Mouse (Mus musculus): Measurements from ENCODE around the gene Pde10a.
"Not testable (repeated sequence)": the region's sequence is repeated elsewhere in the genome, so short reads cannot be mapped to it uniquely, and the experiment has no call there.

The Pde10a gene

GRCm38 (mm10) chr17:8648310-8648709, 123.1 kb downstream of the Pde10a start:
- peak; percentile 27 to 41 for DNase-seq

GRCm38 (mm10) chr17:8652681-8653262, 127.6 kb downstream of the Pde10a start:
- peak; percentile 39 to 60 for DNase-seq

- no peak for DNase-seq
Measured at GRCm38 (mm10) chr17:8657661-8658060, 132.5 kb downstream of the Pde10a start.

GRCm38 (mm10) chr17:8658751-8659454, 133.7 kb downstream of the Pde10a start:
- DNase-seq = no peak

GRCm38 (mm10) chr17:8666912-8667311, 141.7 kb downstream of the Pde10a start:
- DNase-seq = no peak

- no peak for DNase-seq
Measured at GRCm38 (mm10) chr17:8674651-8675050, 149.5 kb downstream of the Pde10a start.

- DNase-seq = peak; percentile 50 to 65
Measured at GRCm38 (mm10) chr17:8686356-8686755, 161.2 kb downstream of the Pde10a start.

GRCm38 (mm10) chr17:8688096-8688495, 162.9 kb downstream of the Pde10a start:
- no peak for DNase-seq

GRCm38 (mm10) chr17:8698265-8698664, 173.1 kb downstream of the Pde10a start:
- no peak for DNase-seq

- no peak for DNase-seq
Measured at GRCm38 (mm10) chr17:8698793-8699192, 173.6 kb downstream of the Pde10a start.

- no peak for DNase-seq
Measured at GRCm38 (mm10) chr17:8701096-8701495, 175.9 kb downstream of the Pde10a start.

GRCm38 (mm10) chr17:8702503-8702902, 177.3 kb downstream of the Pde10a start:
- peak; percentile 90 to 91 for DNase-seq

GRCm38 (mm10) chr17:8708006-8708405, 182.8 kb downstream of the Pde10a start:
- DNase-seq = no peak

- not testable (repeated sequence) for DNase-seq
Measured at GRCm38 (mm10) chr17:8712734-8713133, 187.6 kb downstream of the Pde10a start.

- peak; percentile 36 to 59 for DNase-seq
Measured at GRCm38 (mm10) chr17:8720961-8721360, 195.8 kb downstream of the Pde10a start.

- peak; percentile 74 to 77 for DNase-seq
Measured at GRCm38 (mm10) chr17:8724464-8724974, 199.3 kb downstream of the Pde10a start.

- DNase-seq = peak in 1 of 2 experiments; percentile 42
Measured at GRCm38 (mm10) chr17:8728646-8729045, 203.5 kb downstream of the Pde10a start.

- DNase-seq = no peak
Measured at GRCm38 (mm10) chr17:8729808-8730207, 204.6 kb downstream of the Pde10a start.

- DNase-seq = no peak
Measured at GRCm38 (mm10) chr17:8731073-8731472, 205.9 kb downstream of the Pde10a start.

- DNase-seq = peak; percentile 23 to 34
Measured at GRCm38 (mm10) chr17:8736259-8736658, 211.1 kb downstream of the Pde10a start.

- DNase-seq = no peak
Measured at GRCm38 (mm10) chr17:8742772-8743171, 217.6 kb downstream of the Pde10a start.

- DNase-seq = no peak
Measured at GRCm38 (mm10) chr17:8745334-8745733, 220.2 kb downstream of the Pde10a start.

- DNase-seq = no peak
Measured at GRCm38 (mm10) chr17:8749426-8749825, 224.3 kb downstream of the Pde10a start.

- no peak for DNase-seq
Measured at GRCm38 (mm10) chr17:8757576-8757975, 232.4 kb downstream of the Pde10a start.
